Mouse (Mus musculus): Measurements from ENCODE around the gene Mup11. TPM values are rescaled to one million over a fixed set of nuclear protein-coding genes. Genes with fewer than 3 reads are reported as not detected.
"Not testable (repeated sequence)": the region's sequence is repeated elsewhere in the genome, so short reads cannot be mapped to it uniquely, and the experiment has no call there.

Gene Mup11
- polyA plus RNA-seq (2017; shearing (Covaris generic)) = not detected

GRCm38 (mm10) chr4:60662311-60662710 lies at the start of gene Mup11:
Gene Mup11, minus strand, starts transcription at chr4:60662411.
- not testable (repeated sequence) for ATAC-seq

Other genes with a start within 250 kb of the Mup11 start
- not detected for gene Mup9, start 240.5 kb downstream of the Mup11 start, polyA plus RNA-seq (2017; shearing (Covaris generic))
- gene Mup1, start 160.5 kb downstream of the Mup11 start, polyA plus RNA-seq (2017; shearing (Covaris generic)) = not detected
- not detected for gene Mup10, start 80.2 kb downstream of the Mup11 start, polyA plus RNA-seq (2017; shearing (Covaris generic))
- gene Mup12, start 78.9 kb upstream of the Mup11 start, polyA plus RNA-seq (2017; shearing (Covaris generic)) = not detected
- gene Mup22, start 159.1 kb upstream of the Mup11 start, polyA plus RNA-seq (2017; shearing (Covaris generic)) = not detected

Data from activated CD4-positive, CD25-positive, alpha-beta regulatory T cell, adult 4 months (primary cell).